Mouse (Mus musculus): ENCODE data around the gene Cdc45.

GRCm38 (mm10) chr16:18798841-18799240, 12.9 kb downstream of the Cdc45 start:
- TF ChIP-seq CTCF (IDR thresholded peaks at IDR 0.05; ENCODE audit: low read depth) (peak; percentile 58), EP300 (IDR thresholded peaks at IDR 0.05; ENCODE audit: low read depth) (no peak)

Measured in liver, embryonic 14.5 days (tissue).